Mouse (Mus musculus) lung, postnatal 0 days (tissue): ENCODE measurements around the gene Wipf2.

ENCODE experiments used
- CTCF ChIP-seq: IDR thresholded peaks from 2 replicates; pipeline ENCODE4 v1.5.1; 2016; ENCODE audit warnings: antibody characterized with exemption, mild to moderate bottlenecking
- EP300 ChIP-seq: IDR thresholded peaks from 2 replicates; pipeline ENCODE4 v1.6.1; 2016; ENCODE audit warnings: antibody characterized with exemption, mild to moderate bottlenecking, control low read depth

- no peak for TF ChIP-seq CTCF
- peak; percentile 90 for TF ChIP-seq EP300
Measured at GRCm38 (mm10) chr11:98942923-98943641, 79.6 kb downstream of the Wipf2 start.
